In the genomic region with DNA sequence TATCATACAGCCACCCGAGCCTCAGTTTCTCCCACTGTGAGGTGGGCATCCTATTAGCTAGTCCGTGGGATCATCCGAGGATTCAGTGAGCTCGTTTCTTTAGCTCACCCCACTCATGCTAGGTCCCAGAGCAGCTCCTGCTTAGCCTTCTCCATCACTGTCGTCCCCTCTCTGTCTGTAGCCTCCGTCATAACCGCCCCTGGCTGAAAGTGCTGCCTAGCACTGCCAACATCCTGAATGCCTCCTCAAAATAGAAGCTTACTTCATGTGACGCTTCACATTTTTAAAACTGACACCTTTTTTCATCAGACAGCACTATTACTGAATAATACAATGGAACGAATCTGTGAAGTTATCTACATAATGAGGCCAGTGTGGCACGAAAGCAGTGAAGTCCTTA, we compare ENCODE assay signal across 23 mouse cellular contexts. TPM values are rescaled to one million over a fixed set of nuclear protein-coding genes. Genes with fewer than 3 reads are reported as not detected.
DNase-seq lines count a peak whose midpoint lies in the region; ATAC-seq and TF ChIP-seq lines count a peak whose summit lies in the region.
"Had no signal": no experiment of that assay in that cellular context is flagged by ENCODE, and none has a peak within 500 bp of the region (broad histone marks: within the 10 kb centered on the region; RNA-seq: fewer than 3 reads in every experiment).

No protein-coding gene starts in this region.

- ATAC-seq in forebrain, embryonic 14.5 days = no peak
- no peak for ATAC-seq in forebrain, embryonic 12.5 days (ENCODE audit: low FRiP score)
- ATAC-seq in midbrain, postnatal 0 days (ENCODE audit: low FRiP score) = peak; percentile 41; the same call in 1 of the 2 replicates
- no peak for ATAC-seq in CD4-positive, CD25-positive, alpha-beta regulatory T cell, adult 4 months
- ATAC-seq: activated CD4-positive, CD25-positive, alpha-beta regulatory T cell, adult 4 months; intestine, embryonic 16.5 days had no signal

- no peaks in the 10 kb centered on the region for H3K9me3 ChIP-seq in forebrain, embryonic 14.5 days (replicated peaks; ENCODE audit: control insufficient read depth, low read length)
- H3K9me3 ChIP-seq in forebrain, embryonic 12.5 days = 0 out of 2 replicates have a peak, but pooled peaks cover 3% of the 10 kb centered on the region
- H3K9me3 ChIP-seq in heart, embryonic 10.5 days = no peaks in the 10 kb centered on the region
- H3K9me3 ChIP-seq in midbrain, postnatal 0 days (ENCODE audit: low read length) = no peaks in the 10 kb centered on the region
- H3K9me3 ChIP-seq in midbrain, embryonic 10.5 days (replicated peaks) = peaks cover 7% of the 10 kb centered on the region; the same call in 1 of the 2 replicates
- H3K9me3 ChIP-seq: G1E; hindbrain, embryonic 15.5 days; lung, embryonic 15.5 days had no signal

- H3K9ac ChIP-seq in forebrain, embryonic 14.5 days (ENCODE audit: low read length) = no peak overlapping the region
- H3K9ac ChIP-seq in forebrain, embryonic 12.5 days = no peak overlapping the region
- H3K9ac ChIP-seq in midbrain, postnatal 0 days (replicated peaks; ENCODE audit: low read length, poor library complexity, severe bottlenecking) = no peak overlapping the region
- H3K9ac ChIP-seq: hindbrain, embryonic 15.5 days; kidney, embryonic 15.5 days; liver, embryonic 14.5 days; lung, embryonic 15.5 days had no signal

- peak overlapping the region; percentile 48 for H3K27ac ChIP-seq in forebrain, embryonic 14.5 days (ENCODE audit: low read depth, low read length)
- H3K27ac ChIP-seq in forebrain, embryonic 12.5 days = no peak overlapping the region
- H3K27ac ChIP-seq in heart, embryonic 10.5 days = no peak overlapping the region
- no peak overlapping the region for H3K27ac ChIP-seq in midbrain, postnatal 0 days (ENCODE audit: low read depth, low read length)
- H3K27ac ChIP-seq in midbrain, embryonic 10.5 days (replicated peaks) = no peak overlapping the region
- H3K27ac ChIP-seq: heart, adult 2 months; hindbrain, embryonic 15.5 days; kidney, embryonic 15.5 days; liver, embryonic 14.5 days; lung, embryonic 15.5 days; macrophage had no signal

- WGBS in forebrain, embryonic 14.5 days = 65% methylated on average over 10 of the region's 10 CpGs
- WGBS in forebrain, embryonic 12.5 days = 81% methylated on average over 10 of the region's 10 CpGs
- WGBS in heart, embryonic 10.5 days = 56% methylated on average over 10 of the region's 10 CpGs
- WGBS in midbrain, postnatal 0 days = 67% methylated on average over 10 of the region's 10 CpGs
- 89% methylated on average over 10 of the region's 10 CpGs for WGBS in midbrain, embryonic 10.5 days

- no peak for TF ChIP-seq CTCF in midbrain, postnatal 0 days (IDR thresholded peaks at IDR 0.05)

- DNase-seq in forebrain, embryonic 14.5 days (ENCODE audit: low spot score) = no peak
- DNase-seq in heart, adult 8-10 months (ENCODE audit: low spot score) = peak; percentile 14
- no peak for DNase-seq in heart, embryonic 10.5 days (ENCODE audit: low spot score)
- DNase-seq in midbrain, postnatal 0 days (ENCODE audit: low spot score) = no peak
- no peak for DNase-seq in midbrain, embryonic 10.5 days (ENCODE audit: low spot score)
- no peak for DNase-seq in layer of hippocampus, adult 9-11 months
- DNase-seq: adrenal gland, postnatal 10 days; cerebellum, postnatal 10 days; gastrocnemius, postnatal 10 days; kidney, postnatal 4 days; thymus, postnatal 25 days had no signal

- H3K27me3 ChIP-seq in forebrain, embryonic 14.5 days (replicated peaks; ENCODE audit: control insufficient read depth, insufficient read depth, low read length) = no peaks in the 10 kb centered on the region
- no peaks in the 10 kb centered on the region for H3K27me3 ChIP-seq in forebrain, embryonic 12.5 days
- H3K27me3 ChIP-seq in heart, embryonic 10.5 days (ENCODE audit: insufficient read depth, poor library complexity, severe bottlenecking) = no peaks in the 10 kb centered on the region
- H3K27me3 ChIP-seq in midbrain, postnatal 0 days (ENCODE audit: insufficient read depth, low read length) = no peaks in the 10 kb centered on the region
- no peaks in the 10 kb centered on the region for H3K27me3 ChIP-seq in midbrain, embryonic 10.5 days (ENCODE audit: low read depth, poor library complexity, severe bottlenecking)
- H3K27me3 ChIP-seq: hindbrain, embryonic 15.5 days; kidney, embryonic 15.5 days; lung, embryonic 15.5 days had no signal

- H3K4me1 ChIP-seq in forebrain, embryonic 14.5 days (ENCODE audit: control insufficient read depth, insufficient read depth, low read length) = peaks cover 14% of the 10 kb centered on the region
- H3K4me1 ChIP-seq in forebrain, embryonic 12.5 days = peaks cover 17% of the 10 kb centered on the region
- H3K4me1 ChIP-seq in heart, embryonic 10.5 days = peaks cover 17% of the 10 kb centered on the region
- 0 out of 2 replicates have a peak, but pooled peaks cover 4% of the 10 kb centered on the region for H3K4me1 ChIP-seq in midbrain, postnatal 0 days (ENCODE audit: insufficient read depth, low read length)
- peaks cover 23% of the 10 kb centered on the region for H3K4me1 ChIP-seq in midbrain, embryonic 10.5 days
- H3K4me1 ChIP-seq: kidney, embryonic 15.5 days; lung, embryonic 15.5 days had no signal

- H3K36me3 ChIP-seq in forebrain, embryonic 14.5 days (ENCODE audit: control insufficient read depth, insufficient read depth, low read length) = peaks cover 10% of the 10 kb centered on the region; the same call in 1 of the 2 replicates
- peaks cover 7% of the 10 kb centered on the region; the same call in 1 of the 2 replicates for H3K36me3 ChIP-seq in forebrain, embryonic 12.5 days (replicated peaks)
- no peaks in the 10 kb centered on the region for H3K36me3 ChIP-seq in heart, embryonic 10.5 days
- H3K36me3 ChIP-seq in midbrain, postnatal 0 days (ENCODE audit: insufficient read depth, low read length) = peaks cover 10% of the 10 kb centered on the region; the same call in 1 of the 2 replicates
- peaks cover 31% of the 10 kb centered on the region for H3K36me3 ChIP-seq in midbrain, embryonic 10.5 days
- H3K36me3 ChIP-seq: G1E; hindbrain, embryonic 15.5 days; kidney, embryonic 15.5 days; lung, embryonic 15.5 days had no signal

- H3K4me2 ChIP-seq in forebrain, embryonic 14.5 days (ENCODE audit: low read length) = no peak overlapping the region
- no peak overlapping the region for H3K4me2 ChIP-seq in forebrain, embryonic 12.5 days
- H3K4me2 ChIP-seq in midbrain, postnatal 0 days (ENCODE audit: low read depth, low read length, poor library complexity, severe bottlenecking) = no peak overlapping the region
- H3K4me2 ChIP-seq: hindbrain, embryonic 15.5 days; kidney, embryonic 15.5 days; lung, embryonic 15.5 days; midbrain, embryonic 11.5 days had no signal

- H3K4me3 ChIP-seq in forebrain, embryonic 14.5 days (ENCODE audit: low read depth, low read length) = no peak overlapping the region
- no peak overlapping the region for H3K4me3 ChIP-seq in forebrain, embryonic 12.5 days (replicated peaks)
- no peak overlapping the region for H3K4me3 ChIP-seq in heart, embryonic 10.5 days
- no peak overlapping the region for H3K4me3 ChIP-seq in midbrain, postnatal 0 days (ENCODE audit: low read depth, low read length)
- no peak overlapping the region for H3K4me3 ChIP-seq in midbrain, embryonic 10.5 days
- H3K4me3 ChIP-seq: heart, adult 2 months; hindbrain, embryonic 15.5 days; kidney, embryonic 15.5 days; lung, embryonic 15.5 days had no signal

RNA-seq across cellular contexts. Expression of a gene that starts 30.1 kb away (rescaled TPM):
- 148 and 170 TPM in 2 replicates for polyA plus RNA-seq in forebrain, embryonic 14.5 days (2014; fragmentation: Nextera tagmentation; extraction: Ambion mirVana)
- 135 and 149 TPM in 2 replicates for polyA plus RNA-seq in forebrain, embryonic 12.5 days (2016; fragmentation: Nextera tagmentation; extraction: Ambion mirVana)
- total RNA-seq in heart, adult 8-10 months (2022) = 1 to 10 TPM; 1.1 to 1.5 (median 1.3) TPM
- 1.7 and 4.3 TPM in 2 replicates for polyA plus RNA-seq in heart, embryonic 10.5 days (2016; fragmentation: Nextera tagmentation; extraction: Ambion mirVana)
- total RNA-seq in midbrain, postnatal 0 days (2014; rRNA removed) = 328 and 412 TPM in 2 replicates
- polyA plus RNA-seq in midbrain, postnatal 0 days (2015; fragmentation: Nextera tagmentation; extraction: Ambion mirVana) = 159 and 170 TPM in 2 replicates
- polyA plus RNA-seq in midbrain, embryonic 10.5 days (2016; fragmentation: Nextera tagmentation; extraction: Ambion mirVana) = 37.3 and 59.0 TPM in 2 replicates
- polyA plus RNA-seq in CD4-positive, CD25-positive, alpha-beta regulatory T cell, adult 4 months (2017; shearing (Covaris generic)) = 1 to 10 TPM; 2.0 to 2.1 TPM
